Mouse (Mus musculus) lung, postnatal 14 days (tissue): Measurements from ENCODE around the gene Tinf2.

Experiments used
- DNase-seq: peaks from one replicate; pipeline ENCODE4 v3.0.0; 2021

Gene Tinf2

DNA sequence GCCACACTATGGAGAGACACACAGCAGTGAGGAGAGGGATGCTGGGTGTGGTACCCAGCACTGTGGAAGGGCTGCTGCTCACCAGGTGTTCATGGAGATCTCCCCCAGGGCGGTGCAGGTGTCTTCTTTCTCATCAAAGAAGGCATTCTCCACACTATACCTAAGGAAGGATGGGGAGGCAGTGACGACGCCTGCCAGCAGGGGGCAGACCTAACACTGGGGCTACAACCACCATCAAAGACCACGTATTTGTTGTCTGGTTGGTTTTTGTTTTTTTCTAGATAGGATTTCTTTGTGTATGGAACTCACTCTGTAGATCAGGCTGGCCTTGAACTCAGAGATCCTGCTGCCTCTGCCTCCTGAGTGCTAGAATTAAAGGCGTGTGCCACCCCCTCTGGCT is 52.3 kb downstream of the Tinf2 start:
- DNase-seq: peak; percentile 73

DNA sequence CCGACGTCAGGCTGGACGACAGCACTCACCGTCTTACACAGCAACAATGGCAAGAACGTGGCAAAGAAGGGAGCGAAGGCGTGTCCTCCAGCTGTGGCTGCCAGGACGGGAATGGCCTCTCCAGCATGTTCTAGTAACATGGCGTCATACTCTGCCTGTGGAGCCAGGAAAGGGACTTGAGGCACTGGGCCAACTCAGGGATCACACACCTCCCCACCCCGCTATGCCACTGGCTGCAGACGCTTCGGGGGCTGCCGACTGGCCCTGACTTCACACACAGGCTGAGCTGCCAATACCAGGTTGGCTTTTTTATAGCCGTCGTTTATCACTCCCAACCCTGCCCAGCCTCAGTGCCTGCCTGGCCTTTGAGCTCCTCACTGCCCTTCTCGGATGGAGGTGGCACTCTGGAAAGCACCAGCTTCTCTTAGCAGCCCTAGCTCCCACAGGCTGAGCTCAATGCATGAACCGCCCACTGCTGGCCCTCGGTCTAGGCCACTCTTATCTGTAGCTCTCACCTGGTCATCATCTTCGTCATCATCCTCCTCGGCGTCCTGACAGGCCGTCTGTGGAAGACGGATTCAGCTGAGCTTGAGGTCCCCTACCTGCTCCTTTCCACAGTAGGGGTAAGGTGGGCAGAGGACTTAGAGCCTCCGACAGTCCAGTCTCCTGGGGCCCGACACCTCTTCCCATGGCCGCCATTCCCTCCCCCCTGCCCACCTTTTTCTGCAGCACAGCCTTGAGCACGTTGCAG is 53.4 kb downstream of the Tinf2 start:
- DNase-seq: no peak
